Mouse (Mus musculus): ENCODE results near the gene Adm2.

GRCm38 (mm10) chr15:89284094-89284493 is 38.4 kb upstream of the Adm2 start:
- TF ChIP-seq EP300 (IDR thresholded peaks at IDR 0.05; ENCODE audit: low read length) = no peak
- no peak for TF ChIP-seq ELF1 (IDR thresholded peaks at IDR 0.05; ENCODE audit: low read depth, low read length)
- no peak for TF ChIP-seq PAX5 (IDR thresholded peaks at IDR 0.05; ENCODE audit: low read length)
- TF ChIP-seq KAT2A (IDR thresholded peaks at IDR 0.05; ENCODE audit: insufficient replicate concordance, low read length) = no peak
- no peak for TF ChIP-seq CTCF (conservative IDR thresholded peaks at IDR 0.05 in 1 of 2, IDR thresholded peaks at IDR 0.05 in 1 of 2; ENCODE audit: low read depth in 2 of 2, low read length in 2 of 2)
- TF ChIP-seq ZC3H11A (IDR thresholded peaks at IDR 0.05; ENCODE audit: low read depth, low read length) = no peak
- no peak for TF ChIP-seq POLR2A (IDR thresholded peaks at IDR 0.05; ENCODE audit: low read depth, low read length)
- no peak for TF ChIP-seq MAX (IDR thresholded peaks at IDR 0.05; ENCODE audit: low read length)
- no peak for TF ChIP-seq USF1 (IDR thresholded peaks at IDR 0.05; ENCODE audit: low read depth, low read length)
- no peak for TF ChIP-seq RAD21 (IDR thresholded peaks at IDR 0.05; ENCODE audit: low read depth, low read length)
- no peak for TF ChIP-seq ZKSCAN1 (IDR thresholded peaks at IDR 0.05; ENCODE audit: borderline replicate concordance, low read depth, low read length)
- TF ChIP-seq NELFE (IDR thresholded peaks at IDR 0.05; ENCODE audit: low read depth, low read length) = no peak
